Mouse (Mus musculus): Measurements from ENCODE around the gene Larp4b. TPM values are rescaled to one million over a fixed set of nuclear protein-coding genes. Genes with fewer than 3 reads are reported as not detected.

Gene Larp4b
- total RNA-seq, 2 experiments from 2014 or later: 69.9 to 78.9 TPM

DNA sequence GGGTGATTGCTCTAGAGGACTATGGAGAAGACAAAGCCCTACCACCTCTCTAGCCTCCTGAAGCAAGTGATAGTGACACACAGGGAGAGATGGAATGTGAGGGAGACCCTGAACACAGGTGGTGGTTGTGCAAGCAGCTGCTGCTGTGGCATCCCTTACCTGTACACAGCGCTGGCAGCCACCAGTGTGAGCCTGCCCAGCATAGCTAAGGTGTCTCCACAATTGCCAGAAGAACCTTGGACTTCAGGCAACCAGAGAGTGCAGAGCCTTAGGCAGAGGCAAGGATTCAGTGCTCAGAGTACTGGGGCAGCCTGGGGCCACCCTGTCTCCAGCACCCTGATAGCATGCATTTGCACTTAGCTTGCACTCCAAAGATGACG lies 105.8 kb downstream of the Larp4b start:
- DNase-seq: no peak
- intact Hi-C loops (cut with DNase I): no loop called here

DNA sequence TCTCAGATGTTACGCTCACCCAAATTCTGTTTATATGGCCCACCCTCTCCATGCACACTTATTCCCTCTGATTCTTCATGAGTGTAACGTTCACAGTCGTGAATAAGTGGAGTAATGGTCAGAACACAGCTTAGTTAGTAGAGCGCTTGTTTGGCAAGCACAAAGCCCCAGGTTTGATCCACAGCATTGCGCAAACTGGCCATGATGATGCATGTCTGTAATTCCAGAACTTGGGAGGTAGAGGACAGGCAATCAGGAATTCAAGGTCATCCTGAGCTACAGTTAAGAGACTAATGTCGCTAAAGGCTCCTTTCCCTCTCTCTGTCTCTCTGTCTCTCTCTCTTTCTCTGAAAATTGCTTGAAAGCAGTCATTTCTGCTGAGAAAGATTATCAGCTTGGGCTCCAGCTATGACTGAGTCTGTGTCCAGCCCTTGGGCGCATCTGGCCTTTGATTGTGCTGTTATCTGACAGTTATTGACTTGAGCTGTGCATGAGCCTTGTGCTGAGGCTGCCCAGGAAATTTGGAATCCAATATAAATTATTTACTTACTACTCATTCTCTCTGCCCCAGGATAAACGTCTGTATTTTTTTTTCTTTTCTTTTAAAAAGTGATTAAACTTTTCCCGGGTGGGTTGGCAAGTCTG lies 129.2 kb downstream of the Larp4b start:
- intact Hi-C loops (cut with DNase I): no loop called here
- DNase-seq: no peak

Other genes with a start within 250 kb of the Larp4b start
- 10 to 100 TPM; 33.1 to 39.1 TPM for gene Wdr37, start 222.0 kb upstream of the Larp4b start, total RNA-seq (2021)
- gene Idi1, start 208.4 kb upstream of the Larp4b start, total RNA-seq (2021): 1 to 10 TPM; 5.7 to 6.5 TPM
- not detected for gene Gm9745, start 145.7 kb upstream of the Larp4b start, total RNA-seq (2021)
- gene Idi2, start 141.0 kb upstream of the Larp4b start, total RNA-seq (2021): not detected
- 10 to 100 TPM; 31.7 to 33.9 TPM for gene Gtpbp4, start 97.8 kb upstream of the Larp4b start, total RNA-seq (2021)
- gene Dip2c, start 182.6 kb downstream of the Larp4b start, total RNA-seq (2021): 10 to 100 TPM; 43.7 to 49.2 TPM